Mouse (Mus musculus): ENCODE results near the gene Nfib. TPM values are rescaled to one million over a fixed set of nuclear protein-coding genes. Genes with fewer than 3 reads are reported as not detected.
A peak's percentile ranks its signal among the peaks of the same experiment; 100 is the strongest.

The Nfib gene
- polyA plus RNA-seq, 1 experiment = 7.7 TPM

- TF ChIP-seq TCF12 (IDR thresholded peaks at IDR 0.05; ENCODE audit: insufficient read depth, poor library complexity, severe bottlenecking) = no peak
- no peak for TF ChIP-seq E2F4 (IDR thresholded peaks at IDR 0.05; ENCODE audit: insufficient read depth)
- no peak for TF ChIP-seq MYOD1 (IDR thresholded peaks at IDR 0.05; ENCODE audit: control insufficient read depth in 1 of 3, insufficient read length in 2 of 3, low read depth in 2 of 3)
- no peak for TF ChIP-seq POLR2A (IDR thresholded peaks at IDR 0.05; ENCODE audit: insufficient read length, low read depth)
- no peak for TF ChIP-seq SRF (IDR thresholded peaks at IDR 0.05; ENCODE audit: control insufficient read depth, insufficient read length, low read depth)
- no peak overlapping the region for H3K4me3 ChIP-seq
- H3K79me2 ChIP-seq (ENCODE audit: control insufficient read depth, insufficient read depth) = no peaks in the 10 kb centered on the region
- H3K36me3 ChIP-seq (ENCODE audit: control insufficient read depth, insufficient read depth) = no peaks in the 10 kb centered on the region
- no peak overlapping the region for H3ac ChIP-seq (ENCODE audit: control insufficient read depth, insufficient read length)
- H3K27me3 ChIP-seq (ENCODE audit: control insufficient read depth, insufficient read depth, insufficient read length) = no peaks in the 10 kb centered on the region
- no peak overlapping the region for H3K4me2 ChIP-seq (ENCODE audit: low read depth)
Measured at GRCm38 (mm10) chr4:82517311-82517710, 188.2 kb downstream of the Nfib start.

DNA sequence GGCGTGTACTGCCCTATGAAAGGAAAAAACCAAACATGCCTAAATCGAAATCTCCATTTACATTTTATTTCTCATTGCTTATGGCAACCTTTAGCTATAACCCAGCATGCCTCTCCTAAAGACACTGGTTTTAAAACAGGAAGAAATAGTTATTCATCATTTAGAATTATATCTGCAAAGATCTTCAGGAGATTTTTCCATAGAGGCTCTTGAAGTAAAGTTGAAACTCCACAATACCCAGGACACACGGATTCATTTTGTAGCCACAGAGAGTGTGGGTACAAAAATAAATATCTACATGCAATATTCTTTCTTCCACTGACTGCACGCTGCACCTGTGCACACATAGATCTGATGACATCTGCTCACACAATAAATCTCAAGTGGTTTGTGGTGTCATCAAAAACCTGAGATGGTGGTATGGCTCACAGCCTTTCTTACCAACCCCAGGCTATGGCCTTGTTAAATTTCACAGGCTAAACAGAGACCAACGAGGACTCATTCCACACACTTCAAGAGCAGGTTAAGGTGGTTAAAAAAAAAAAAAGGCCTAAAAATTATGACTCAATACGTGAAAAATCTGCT is 189.2 kb downstream of the Nfib start:
- Histone ChIP-seq H3K4me3 (no peak overlapping the region), H3ac (ENCODE audit: control insufficient read depth, insufficient read length) (no peak overlapping the region), H3K4me2 (ENCODE audit: low read depth) (no peak overlapping the region), H3K79me2 (ENCODE audit: control insufficient read depth, insufficient read depth) (no peaks in the 10 kb centered on the region), H3K36me3 (ENCODE audit: control insufficient read depth, insufficient read depth) (no peaks in the 10 kb centered on the region), H3K27me3 (ENCODE audit: control insufficient read depth, insufficient read depth, insufficient read length) (no peaks in the 10 kb centered on the region)
- TF ChIP-seq E2F4 (IDR thresholded peaks at IDR 0.05; ENCODE audit: insufficient read depth) (no peak), REST (IDR thresholded peaks at IDR 0.05; ENCODE audit: insufficient read depth, insufficient read length) (no peak), MYOG (IDR thresholded peaks at IDR 0.05; ENCODE audit: control insufficient read depth in 1 of 3, insufficient read depth in 1 of 3, insufficient read length in 2 of 3, low read depth in 2 of 3) (peak in 2 of 3 experiments; percentile 22 to 58), TCF3 (IDR thresholded peaks at IDR 0.05; ENCODE audit: insufficient read length, low read depth) (peak; percentile 64), MYOD1 (IDR thresholded peaks at IDR 0.05; ENCODE audit: control insufficient read depth in 1 of 3, insufficient read length in 2 of 3, low read depth in 2 of 3) (peak; percentile 68 to 95 (median 94)), CEBPB (IDR thresholded peaks at IDR 0.05; ENCODE audit: insufficient read depth, poor library complexity, severe bottlenecking) (0 out of 2 replicates have a peak, but pooled peaks have one; percentile 18), SRF (IDR thresholded peaks at IDR 0.05; ENCODE audit: control insufficient read depth, insufficient read length, low read depth) (no peak), USF1 (IDR thresholded peaks at IDR 0.05; ENCODE audit: low read depth) (no peak), TCF12 (IDR thresholded peaks at IDR 0.05; ENCODE audit: insufficient read depth, poor library complexity, severe bottlenecking) (peak; percentile 86)

- no peak overlapping the region for H3K4me3 ChIP-seq
- H3ac ChIP-seq (ENCODE audit: control insufficient read depth, insufficient read length) = no peak overlapping the region
- TF ChIP-seq TCF3 (IDR thresholded peaks at IDR 0.05; ENCODE audit: insufficient read length, low read depth) (no peak), CEBPB (IDR thresholded peaks at IDR 0.05; ENCODE audit: insufficient read depth, poor library complexity, severe bottlenecking) (no peak), MYOD1 (IDR thresholded peaks at IDR 0.05; ENCODE audit: control insufficient read depth in 1 of 3, insufficient read length in 2 of 3, low read depth in 2 of 3) (no peak), USF1 (IDR thresholded peaks at IDR 0.05; ENCODE audit: low read depth) (no peak)
- no peak overlapping the region for H3K4me2 ChIP-seq (ENCODE audit: low read depth)
- H3K27me3 ChIP-seq (ENCODE audit: control insufficient read depth, insufficient read depth, insufficient read length) = no peaks in the 10 kb centered on the region
- H3K79me2 ChIP-seq (ENCODE audit: control insufficient read depth, insufficient read depth) = no peaks in the 10 kb centered on the region
- H3K36me3 ChIP-seq (ENCODE audit: control insufficient read depth, insufficient read depth) = no peaks in the 10 kb centered on the region
Measured at GRCm38 (mm10) chr4:82514921-82515320, 190.6 kb downstream of the Nfib start.

DNA sequence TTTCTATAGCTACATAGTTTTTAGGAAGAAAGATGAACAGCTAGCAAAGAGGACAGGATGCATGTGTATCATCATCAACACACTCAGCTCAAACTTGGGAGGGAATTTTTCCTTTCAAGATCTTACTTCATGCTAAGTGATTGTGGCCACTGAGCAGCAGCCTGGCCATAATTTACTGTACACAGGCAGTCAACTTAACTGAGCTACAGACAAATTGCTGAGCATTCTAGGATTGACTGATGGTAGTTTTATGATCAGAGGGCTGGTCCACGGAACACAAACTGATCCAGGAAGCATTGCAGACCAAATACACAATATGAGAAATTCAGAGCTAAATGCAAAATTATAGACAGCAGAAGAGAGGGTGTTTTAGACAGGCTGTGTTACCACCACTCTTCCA is 191.2 kb downstream of the Nfib start:
- Histone ChIP-seq H3K36me3 (ENCODE audit: control insufficient read depth, insufficient read depth) (no peaks in the 10 kb centered on the region), H3K4me2 (ENCODE audit: low read depth) (no peak overlapping the region), H3K4me3 (no peak overlapping the region), H3ac (ENCODE audit: control insufficient read depth, insufficient read length) (no peak overlapping the region), H3K79me2 (ENCODE audit: control insufficient read depth, insufficient read depth) (no peaks in the 10 kb centered on the region), H3K27me3 (ENCODE audit: control insufficient read depth, insufficient read depth, insufficient read length) (no peaks in the 10 kb centered on the region)
- TF ChIP-seq MYOG (IDR thresholded peaks at IDR 0.05; ENCODE audit: control insufficient read depth in 1 of 3, insufficient read depth in 1 of 3, insufficient read length in 2 of 3, low read depth in 2 of 3) (no peak), TCF12 (IDR thresholded peaks at IDR 0.05; ENCODE audit: insufficient read depth, poor library complexity, severe bottlenecking) (no peak), TCF3 (IDR thresholded peaks at IDR 0.05; ENCODE audit: insufficient read length, low read depth) (no peak), CEBPB (IDR thresholded peaks at IDR 0.05; ENCODE audit: insufficient read depth, poor library complexity, severe bottlenecking) (no peak)

GRCm38 (mm10) chr4:82513426-82513750 is 192.2 kb downstream of the Nfib start:
- TF ChIP-seq SRF (IDR thresholded peaks at IDR 0.05; ENCODE audit: control insufficient read depth, insufficient read length, low read depth) = peak; percentile 50
- no peak for TF ChIP-seq CEBPB (IDR thresholded peaks at IDR 0.05; ENCODE audit: insufficient read depth, poor library complexity, severe bottlenecking)
- TF ChIP-seq USF1 (IDR thresholded peaks at IDR 0.05; ENCODE audit: low read depth) = peak; percentile 41
- no peaks in the 10 kb centered on the region for H3K36me3 ChIP-seq (ENCODE audit: control insufficient read depth, insufficient read depth)
- peak overlapping the region; percentile 33 for H3K4me3 ChIP-seq
- H3K4me2 ChIP-seq (ENCODE audit: low read depth) = peak overlapping the region; percentile 98
- no peaks in the 10 kb centered on the region for H3K27me3 ChIP-seq (ENCODE audit: control insufficient read depth, insufficient read depth, insufficient read length)
- H3K79me2 ChIP-seq (ENCODE audit: control insufficient read depth, insufficient read depth) = no peaks in the 10 kb centered on the region
- H3ac ChIP-seq (ENCODE audit: control insufficient read depth, insufficient read length) = peak overlapping the region; percentile 33

Data from myocyte (in vitro differentiated cells).